Mouse (Mus musculus): ENCODE measurements around the gene Serpinb1a. TPM values are rescaled to one million over a fixed set of nuclear protein-coding genes. Genes with fewer than 3 reads are reported as not detected.
A peak's percentile ranks its signal among the peaks of the same experiment; 100 is the strongest.

Gene Serpinb1a
- polyA plus RNA-seq, 1 experiment from 2014 or later: 1.7 TPM

- ATAC-seq (ENCODE audit: low FRiP score, low read depth): no peak
- Histone ChIP-seq H3K9me3 (no peaks in the 10 kb centered on the region), H3K4me3 (no peak overlapping the region), H3K27ac (replicated peaks) (no peak overlapping the region), H3K9ac (no peak overlapping the region), H3K4me1 (replicated peaks) (peaks cover 23% of the 10 kb centered on the region), H3K4me2 (no peak overlapping the region), H3K27me3 (no peaks in the 10 kb centered on the region), H3K36me3 (peaks cover 42% of the 10 kb centered on the region)
- 48% methylated on average over 3 of the region's 3 CpGs for WGBS
Measured at GRCm38 (mm10) chr13:32807624-32808023, 43.4 kb downstream of the Serpinb1a start.

- Histone ChIP-seq H3K36me3 (peaks cover 42% of the 10 kb centered on the region), H3K27ac (replicated peaks) (no peak overlapping the region), H3K4me2 (no peak overlapping the region), H3K9ac (no peak overlapping the region), H3K4me1 (replicated peaks) (peaks cover 23% of the 10 kb centered on the region), H3K4me3 (no peak overlapping the region), H3K27me3 (no peaks in the 10 kb centered on the region), H3K9me3 (no peaks in the 10 kb centered on the region)
- no peak for ATAC-seq (ENCODE audit: low FRiP score, low read depth)
- WGBS: 74% methylated on average over 7 of the region's 7 CpGs
Measured at GRCm38 (mm10) chr13:32806820-32807219, 44.2 kb downstream of the Serpinb1a start.

GRCm38 (mm10) chr13:32803701-32804345 is 47.2 kb downstream of the Serpinb1a start:
- H3K27me3 ChIP-seq: no peaks in the 10 kb centered on the region
- ATAC-seq (ENCODE audit: low FRiP score, low read depth): no peak
- H3K4me1 ChIP-seq (replicated peaks): peaks cover 30% of the 10 kb centered on the region
- H3K36me3 ChIP-seq: peaks cover 21% of the 10 kb centered on the region
- peak overlapping the region; percentile 78 for H3K4me3 ChIP-seq
- peak overlapping the region; percentile 82 for H3K9ac ChIP-seq
- H3K27ac ChIP-seq (replicated peaks): no peak overlapping the region
- WGBS: 67% methylated on average over 4 of the region's 4 CpGs
- H3K9me3 ChIP-seq: no peaks in the 10 kb centered on the region
- H3K4me2 ChIP-seq: peak overlapping the region; percentile 60

GRCm38 (mm10) chr13:32802259-32803081 is 48.5 kb downstream of the Serpinb1a start, which contains the start of gene D930007J09Rik:
Gene D930007J09Rik (minus strand): TSS chr13:32802849.
- Histone ChIP-seq H3K27ac (replicated peaks) (peak within 1 kb of the TSS; percentile 88), H3K9me3 (no peaks in the 10 kb centered on the region), H3K9ac (peak within 1 kb of the TSS; percentile 82), H3K4me3 (peak within 1 kb of the TSS; percentile 78), H3K4me1 (replicated peaks) (peaks cover 30% of the 10 kb centered on the region), H3K36me3 (peaks cover 12% of the 10 kb centered on the region), H3K27me3 (no peaks in the 10 kb centered on the region), H3K4me2 (peak within 1 kb of the TSS; percentile 60)
- ATAC-seq (ENCODE audit: low FRiP score, low read depth): peak; percentile 42
- WGBS: 0% methylated on average over 81 of the region's 95 CpGs

GRCm38 (mm10) chr13:32801693-32802221 is 49.2 kb downstream of the Serpinb1a start, which contains the start of gene Wrnip1:
Gene Wrnip1 (plus strand): TSS chr13:32802038.
- under 1% methylated on average over 51 of the region's 51 CpGs for WGBS
- peaks cover 8% of the 10 kb centered on the region for H3K36me3 ChIP-seq

GRCm38 (mm10) chr13:32800859-32801258 is 50.1 kb downstream of the Serpinb1a start:
- no peak for ATAC-seq (ENCODE audit: low FRiP score, low read depth)
- H3K9me3 ChIP-seq: no peaks in the 10 kb centered on the region
- H3K4me1 ChIP-seq (replicated peaks): peaks cover 30% of the 10 kb centered on the region
- H3K27ac ChIP-seq (replicated peaks): peak overlapping the region; percentile 79
- no peaks in the 10 kb centered on the region for H3K36me3 ChIP-seq
- peak overlapping the region; percentile 60 for H3K4me2 ChIP-seq
- H3K27me3 ChIP-seq: no peaks in the 10 kb centered on the region
- H3K4me3 ChIP-seq: peak overlapping the region; percentile 78; the same call in 1 of the 2 replicates
- H3K9ac ChIP-seq: peak overlapping the region; percentile 40; the same call in 1 of the 2 replicates

More at GRCm38 (mm10) chr13:32801693-32802221, 49.2 kb downstream of the Serpinb1a start, which contains the start of gene Wrnip1:
- peak; percentile 99 for ATAC-seq (ENCODE audit: low FRiP score, low read depth)
- Histone ChIP-seq H3K4me2 (peak within 1 kb of the TSS; percentile 60), H3K27me3 (no peaks in the 10 kb centered on the region), H3K27ac (replicated peaks) (peak within 1 kb of the TSS; percentile 88), H3K9me3 (no peaks in the 10 kb centered on the region), H3K9ac (peak within 1 kb of the TSS; percentile 82), H3K4me3 (peak within 1 kb of the TSS; percentile 78), H3K4me1 (replicated peaks) (peaks cover 30% of the 10 kb centered on the region)

GRCm38 (mm10) chr13:32799131-32799530 is 51.9 kb downstream of the Serpinb1a start:
- 77% methylated on average over 2 of the region's 2 CpGs for WGBS
- ATAC-seq (ENCODE audit: low FRiP score, low read depth): no peak

GRCm38 (mm10) chr13:32797085-32797484 is 53.9 kb downstream of the Serpinb1a start:
- Histone ChIP-seq H3K4me2 (no peak overlapping the region), H3K27me3 (no peaks in the 10 kb centered on the region), H3K9ac (no peak overlapping the region), H3K4me3 (no peak overlapping the region), H3K36me3 (no peaks in the 10 kb centered on the region), H3K9me3 (no peaks in the 10 kb centered on the region), H3K27ac (replicated peaks) (no peak overlapping the region), H3K4me1 (replicated peaks) (peaks cover 7% of the 10 kb centered on the region)
- WGBS: 91% methylated on average over 1 of the region's 1 CpGs
- ATAC-seq (ENCODE audit: low FRiP score, low read depth): no peak

More at GRCm38 (mm10) chr13:32799131-32799530, 51.9 kb downstream of the Serpinb1a start:
- Histone ChIP-seq H3K36me3 (no peaks in the 10 kb centered on the region), H3K27me3 (no peaks in the 10 kb centered on the region), H3K9ac (no peak overlapping the region), H3K4me3 (no peak overlapping the region), H3K9me3 (no peaks in the 10 kb centered on the region), H3K4me2 (no peak overlapping the region), H3K27ac (replicated peaks) (no peak overlapping the region), H3K4me1 (replicated peaks) (peaks cover 18% of the 10 kb centered on the region)

- ATAC-seq (ENCODE audit: low FRiP score, low read depth): no peak
- Histone ChIP-seq H3K27ac (replicated peaks) (no peak overlapping the region), H3K9ac (no peak overlapping the region), H3K27me3 (no peaks in the 10 kb centered on the region), H3K36me3 (no peaks in the 10 kb centered on the region), H3K9me3 (no peaks in the 10 kb centered on the region), H3K4me3 (no peak overlapping the region), H3K4me2 (no peak overlapping the region), H3K4me1 (replicated peaks) (no peaks in the 10 kb centered on the region)
- 93% methylated on average over 5 of the region's 5 CpGs for WGBS
Measured at GRCm38 (mm10) chr13:32795166-32795565, 55.8 kb downstream of the Serpinb1a start.

- 67% methylated on average over 2 of the region's 2 CpGs for WGBS
- H3K27me3 ChIP-seq: no peaks in the 10 kb centered on the region
- peak; percentile 30; the same call in 1 of the 2 replicates for ATAC-seq (ENCODE audit: low FRiP score, low read depth)
- H3K4me3 ChIP-seq: no peak overlapping the region
- H3K36me3 ChIP-seq: no peaks in the 10 kb centered on the region
- no peaks in the 10 kb centered on the region for H3K9me3 ChIP-seq
- H3K27ac ChIP-seq (replicated peaks): no peak overlapping the region
- H3K4me1 ChIP-seq (replicated peaks): no peaks in the 10 kb centered on the region
- H3K4me2 ChIP-seq: no peak overlapping the region
- no peak overlapping the region for H3K9ac ChIP-seq
Measured at GRCm38 (mm10) chr13:32794619-32795018, 56.4 kb downstream of the Serpinb1a start.

Measured in hindbrain, embryonic 15.5 days (tissue).